Mouse (Mus musculus): ENCODE measurements around the gene Magix. TPM values are rescaled to one million over a fixed set of nuclear protein-coding genes. Genes with fewer than 3 reads are reported as not detected.

The Magix gene
- polyA plus RNA-seq (2011; ENCODE audit: insufficient read depth, insufficient read length, low read depth, missing spikeins) = not detected in 2 replicates

DNA sequence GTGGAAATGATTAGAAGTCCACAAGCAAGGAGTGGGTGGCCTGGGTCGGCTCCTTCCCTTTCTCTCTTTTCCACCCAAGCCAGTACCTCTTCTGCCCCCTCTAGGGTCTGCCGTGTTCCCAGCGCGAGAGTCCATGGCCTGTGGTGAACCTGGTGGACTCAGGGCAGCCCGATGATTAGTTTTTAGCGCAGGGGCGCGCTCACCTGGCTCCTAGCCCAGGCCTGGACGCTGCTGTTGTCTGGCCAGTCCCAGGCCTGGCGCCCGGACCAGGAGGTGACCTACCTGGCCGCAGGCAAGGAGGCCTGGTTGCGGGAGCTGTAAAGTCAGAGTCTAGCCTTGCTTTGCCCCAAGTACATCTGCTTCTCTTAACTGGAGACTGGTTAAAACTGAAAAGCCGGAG, at the start of gene Magix:
Gene Magix (minus strand): TSS at position 388 of the 400 bp plus-strand sequence.
- Histone ChIP-seq H3K4me3 (ENCODE audit: low read depth, low read length) (peak within 1 kb of the TSS; percentile 33), H3K36me3 (ENCODE audit: control insufficient read depth, insufficient read depth, low read length, poor library complexity, severe bottlenecking) (no peaks in the 10 kb centered on the region), H3K27me3 (ENCODE audit: control insufficient read depth, insufficient read depth, low read length, poor library complexity, severe bottlenecking) (no peaks in the 10 kb centered on the region), H3K27ac (ENCODE audit: insufficient read depth, low read length) (no peak within 1 kb of the TSS), H3K9me3 (replicated peaks; ENCODE audit: control insufficient read depth, insufficient read depth, low read length, poor library complexity, severe bottlenecking) (no peaks in the 10 kb centered on the region), H3K4me1 (ENCODE audit: control insufficient read depth, insufficient read depth, low read length) (no peaks in the 10 kb centered on the region), H3K9ac (ENCODE audit: low read depth, poor library complexity, severe bottlenecking) (peak within 1 kb of the TSS; percentile 29; the same call in 1 of the 2 replicates)
- no peak for TF ChIP-seq CTCF (IDR thresholded peaks at IDR 0.05; ENCODE audit: low read depth, low read length)
- no peak for TF ChIP-seq POLR2A (IDR thresholded peaks at IDR 0.05; ENCODE audit: insufficient read depth, low read length)
- no peak for TF ChIP-seq EP300 (IDR thresholded peaks at IDR 0.05; ENCODE audit: insufficient read depth, low read depth, low read length)

DNA sequence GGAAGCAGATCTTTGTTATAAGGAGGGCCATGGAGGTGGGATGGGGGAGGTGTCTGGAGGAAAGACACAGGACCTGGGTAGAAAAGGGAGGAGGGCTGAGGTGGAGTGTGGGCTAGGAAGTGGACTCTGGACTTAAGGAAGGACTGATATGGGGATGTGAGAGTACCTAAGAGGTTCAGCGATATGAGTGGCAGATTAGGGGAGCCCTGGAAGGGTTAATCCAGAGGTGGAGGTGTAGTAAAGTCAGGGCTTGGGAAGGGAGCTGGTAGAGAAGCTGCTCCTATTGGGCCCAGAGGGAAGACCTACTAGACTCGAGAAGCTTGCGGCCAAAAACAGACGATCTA, 47.8 kb upstream of the Magix start:
- TF ChIP-seq POLR2A (IDR thresholded peaks at IDR 0.05; ENCODE audit: insufficient read depth, low read length) (no peak), EP300 (IDR thresholded peaks at IDR 0.05; ENCODE audit: insufficient read depth, low read depth, low read length) (no peak), CTCF (IDR thresholded peaks at IDR 0.05; ENCODE audit: low read depth, low read length) (no peak)
- Histone ChIP-seq H3K36me3 (ENCODE audit: control insufficient read depth, insufficient read depth, low read length, poor library complexity, severe bottlenecking) (no peaks in the 10 kb centered on the region; the same call in 1 of the 2 replicates), H3K27ac (ENCODE audit: insufficient read depth, low read length) (peak overlapping the region; percentile 59; the same call in 1 of the 2 replicates)

DNA sequence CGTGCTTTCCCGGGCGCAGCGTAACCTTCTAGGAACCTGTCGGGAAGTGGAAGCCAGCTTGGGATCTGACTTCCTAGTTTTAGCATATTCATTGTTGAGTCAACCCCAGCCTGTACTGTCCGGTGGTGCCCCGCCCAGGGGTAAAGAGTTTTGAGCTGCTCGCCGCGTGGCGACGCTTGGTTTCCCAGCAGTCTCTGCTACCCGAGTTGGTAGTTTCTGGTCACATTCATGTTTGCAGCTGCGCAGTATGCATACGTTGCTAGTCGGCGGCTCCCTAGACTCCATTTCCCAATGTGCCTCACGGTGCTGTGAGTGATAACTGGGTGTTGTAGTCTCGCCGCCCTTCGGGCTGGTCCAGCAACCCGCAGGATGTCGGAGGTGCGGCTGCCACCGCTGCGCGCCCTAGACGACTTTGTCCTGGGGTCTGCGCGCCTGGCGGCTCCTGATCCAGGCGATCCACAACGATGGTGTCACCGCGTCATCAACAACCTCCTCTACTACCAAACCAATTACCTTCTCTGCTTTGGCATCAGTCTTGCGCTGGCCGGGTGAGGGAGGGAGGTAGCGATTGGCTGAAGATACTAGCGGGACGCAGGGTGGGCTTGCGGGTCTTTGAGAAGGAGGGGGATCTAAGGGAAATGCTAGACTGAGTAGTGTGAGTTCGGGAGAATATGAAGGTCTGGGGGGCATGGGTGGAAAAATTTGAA, 47.3 kb upstream of the Magix start, which contains the start of gene Praf2:
Gene Praf2 (plus strand): TSS at position 225 of the 707 bp plus-strand sequence.
- Histone ChIP-seq H3K4me1 (ENCODE audit: control insufficient read depth, insufficient read depth, low read length) (peaks cover 2% of the 10 kb centered on the region), H3K27ac (ENCODE audit: insufficient read depth, low read length) (peak within 1 kb of the TSS; percentile 89), H3K4me3 (ENCODE audit: low read depth, low read length) (peak within 1 kb of the TSS; percentile 92), H3K9ac (ENCODE audit: low read depth, poor library complexity, severe bottlenecking) (peak within 1 kb of the TSS; percentile 62), H3K9me3 (replicated peaks; ENCODE audit: control insufficient read depth, insufficient read depth, low read length, poor library complexity, severe bottlenecking) (no peaks in the 10 kb centered on the region), H3K27me3 (ENCODE audit: control insufficient read depth, insufficient read depth, low read length, poor library complexity, severe bottlenecking) (no peaks in the 10 kb centered on the region), H3K36me3 (ENCODE audit: control insufficient read depth, insufficient read depth, low read length, poor library complexity, severe bottlenecking) (no peaks in the 10 kb centered on the region; the same call in 1 of the 2 replicates)
- TF ChIP-seq CTCF (IDR thresholded peaks at IDR 0.05; ENCODE audit: low read depth, low read length) = no peak
- no peak for TF ChIP-seq POLR2A (IDR thresholded peaks at IDR 0.05; ENCODE audit: insufficient read depth, low read length)
- TF ChIP-seq EP300 (IDR thresholded peaks at IDR 0.05; ENCODE audit: insufficient read depth, low read depth, low read length) = no peak

More for the DNA sequence above, 47.8 kb upstream of the Magix start:
- no peaks in the 10 kb centered on the region for H3K9me3 ChIP-seq (replicated peaks; ENCODE audit: control insufficient read depth, insufficient read depth, low read length, poor library complexity, severe bottlenecking)
- peaks cover 2% of the 10 kb centered on the region for H3K4me1 ChIP-seq (ENCODE audit: control insufficient read depth, insufficient read depth, low read length)
- no peaks in the 10 kb centered on the region for H3K27me3 ChIP-seq (ENCODE audit: control insufficient read depth, insufficient read depth, low read length, poor library complexity, severe bottlenecking)
- H3K4me3 ChIP-seq (ENCODE audit: low read depth, low read length) = peak overlapping the region; percentile 92
- peak overlapping the region; percentile 62 for H3K9ac ChIP-seq (ENCODE audit: low read depth, poor library complexity, severe bottlenecking)

DNA sequence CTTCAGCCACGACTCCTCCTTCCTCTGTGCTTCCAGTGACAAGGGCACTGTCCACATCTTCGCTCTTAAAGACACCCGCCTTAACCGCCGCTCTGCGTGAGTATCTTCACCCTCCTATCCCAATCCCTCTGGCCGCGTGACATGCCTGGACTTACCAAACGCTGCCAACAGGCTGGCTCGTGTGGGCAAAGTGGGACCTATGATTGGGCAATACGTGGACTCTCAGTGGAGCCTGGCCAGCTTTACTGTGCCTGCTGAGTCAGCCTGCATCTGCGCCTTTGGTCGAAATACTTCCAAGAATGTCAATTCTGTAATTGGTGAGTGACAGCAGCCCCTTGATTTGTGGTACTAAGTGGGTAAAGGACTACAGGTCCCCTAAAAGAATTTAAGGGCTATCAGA, 46.1 kb upstream of the Magix start:
- H3K9ac ChIP-seq (ENCODE audit: low read depth, poor library complexity, severe bottlenecking) = no peak overlapping the region
- TF ChIP-seq CTCF (IDR thresholded peaks at IDR 0.05; ENCODE audit: low read depth, low read length) = no peak
- TF ChIP-seq EP300 (IDR thresholded peaks at IDR 0.05; ENCODE audit: insufficient read depth, low read depth, low read length) = no peak
- no peak for TF ChIP-seq POLR2A (IDR thresholded peaks at IDR 0.05; ENCODE audit: insufficient read depth, low read length)
- no peaks in the 10 kb centered on the region; the same call in 1 of the 2 replicates for H3K36me3 ChIP-seq (ENCODE audit: control insufficient read depth, insufficient read depth, low read length, poor library complexity, severe bottlenecking)
- no peaks in the 10 kb centered on the region for H3K27me3 ChIP-seq (ENCODE audit: control insufficient read depth, insufficient read depth, low read length, poor library complexity, severe bottlenecking)
- H3K9me3 ChIP-seq (replicated peaks; ENCODE audit: control insufficient read depth, insufficient read depth, low read length, poor library complexity, severe bottlenecking) = no peaks in the 10 kb centered on the region
- no peak overlapping the region for H3K4me3 ChIP-seq (ENCODE audit: low read depth, low read length)
- H3K4me1 ChIP-seq (ENCODE audit: control insufficient read depth, insufficient read depth, low read length) = peaks cover 2% of the 10 kb centered on the region
- peak overlapping the region; percentile 20; the same call in 1 of the 2 replicates for H3K27ac ChIP-seq (ENCODE audit: insufficient read depth, low read length)

DNA sequence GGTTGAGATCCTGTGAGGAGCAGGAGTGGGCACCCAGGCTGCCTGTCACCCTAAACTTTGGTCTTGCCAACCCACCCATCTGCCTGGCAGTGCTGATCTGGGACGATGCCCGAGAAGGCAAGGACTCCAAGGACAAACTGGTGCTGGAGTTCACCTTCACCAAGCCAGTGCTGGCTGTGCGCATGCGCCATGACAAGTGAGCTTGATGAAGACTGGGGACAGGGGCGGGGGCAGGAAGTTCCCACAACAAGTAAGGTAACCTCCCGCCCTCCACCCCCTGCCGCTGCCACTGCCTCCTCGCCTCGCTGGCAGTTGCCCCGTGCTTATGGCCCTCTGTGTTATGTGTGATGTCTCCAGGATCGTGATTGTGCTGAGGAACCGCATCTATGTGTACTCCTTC, 44.8 kb upstream of the Magix start:
- Histone ChIP-seq H3K36me3 (ENCODE audit: control insufficient read depth, insufficient read depth, low read length, poor library complexity, severe bottlenecking) (no peaks in the 10 kb centered on the region; the same call in 1 of the 2 replicates), H3K27me3 (ENCODE audit: control insufficient read depth, insufficient read depth, low read length, poor library complexity, severe bottlenecking) (no peaks in the 10 kb centered on the region), H3K27ac (ENCODE audit: insufficient read depth, low read length) (no peak overlapping the region; the same call in 1 of the 2 replicates), H3K4me1 (ENCODE audit: control insufficient read depth, insufficient read depth, low read length) (peaks cover 2% of the 10 kb centered on the region), H3K9ac (ENCODE audit: low read depth, poor library complexity, severe bottlenecking) (no peak overlapping the region), H3K4me3 (ENCODE audit: low read depth, low read length) (0 out of 2 replicates have a peak overlapping the region, but pooled peaks have one; percentile 25), H3K9me3 (replicated peaks; ENCODE audit: control insufficient read depth, insufficient read depth, low read length, poor library complexity, severe bottlenecking) (no peaks in the 10 kb centered on the region)
- TF ChIP-seq CTCF (IDR thresholded peaks at IDR 0.05; ENCODE audit: low read depth, low read length) = no peak
- TF ChIP-seq POLR2A (IDR thresholded peaks at IDR 0.05; ENCODE audit: insufficient read depth, low read length) = no peak
- no peak for TF ChIP-seq EP300 (IDR thresholded peaks at IDR 0.05; ENCODE audit: insufficient read depth, low read depth, low read length)

DNA sequence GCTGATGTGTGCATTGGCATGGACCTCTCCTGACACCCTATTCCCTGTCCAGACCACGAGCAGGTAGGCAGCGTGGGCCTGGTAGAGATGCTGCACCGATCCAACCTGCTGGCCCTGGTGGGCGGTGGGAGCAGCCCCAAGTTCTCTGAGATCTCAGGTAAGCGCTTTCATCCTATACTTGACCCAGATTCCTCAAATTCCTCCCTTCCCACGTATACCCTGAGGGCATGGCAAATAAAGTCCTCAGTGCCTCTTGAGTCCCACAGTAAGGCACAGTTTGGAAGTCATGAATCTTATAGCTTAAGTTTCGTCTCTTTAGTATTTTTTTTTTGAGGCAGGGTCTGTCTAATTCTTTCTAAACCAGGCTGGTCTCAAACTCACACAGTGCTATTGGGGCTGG, 43.1 kb upstream of the Magix start:
- TF ChIP-seq POLR2A (IDR thresholded peaks at IDR 0.05; ENCODE audit: insufficient read depth, low read length) (no peak), EP300 (IDR thresholded peaks at IDR 0.05; ENCODE audit: insufficient read depth, low read depth, low read length) (no peak), CTCF (IDR thresholded peaks at IDR 0.05; ENCODE audit: low read depth, low read length) (no peak)
- Histone ChIP-seq H3K4me3 (ENCODE audit: low read depth, low read length) (no peak overlapping the region), H3K9me3 (replicated peaks; ENCODE audit: control insufficient read depth, insufficient read depth, low read length, poor library complexity, severe bottlenecking) (no peaks in the 10 kb centered on the region), H3K27me3 (ENCODE audit: control insufficient read depth, insufficient read depth, low read length, poor library complexity, severe bottlenecking) (no peaks in the 10 kb centered on the region), H3K36me3 (ENCODE audit: control insufficient read depth, insufficient read depth, low read length, poor library complexity, severe bottlenecking) (no peaks in the 10 kb centered on the region; the same call in 1 of the 2 replicates), H3K4me1 (ENCODE audit: control insufficient read depth, insufficient read depth, low read length) (peaks cover 2% of the 10 kb centered on the region), H3K9ac (ENCODE audit: low read depth, poor library complexity, severe bottlenecking) (no peak overlapping the region), H3K27ac (ENCODE audit: insufficient read depth, low read length) (peak overlapping the region; percentile 98; the same call in 1 of the 2 replicates)

All from ES-Bruce4 (cell line).